Mouse (Mus musculus) lung, embryonic 16.5 days (tissue): Measurements from ENCODE around the gene Aars. TPM values are rescaled to one million over a fixed set of nuclear protein-coding genes. Genes with fewer than 3 reads are reported as not detected.
"Not testable (repeated sequence)": the region's sequence is repeated elsewhere in the genome, so short reads cannot be mapped to it uniquely, and the experiment has no call there.

Experiments used
- ATAC-seq: fragments of 200-750 bp; cut with Nextera tagmentation; 2 replicates; pipeline ENCODE4 v1.8.0; 2017; ENCODE audit warnings: low read depth, mild to moderate bottlenecking, moderate library complexity
- H3K27ac ChIP-seq: fragments of 300-500 bp; sonication (generic); 2 replicates; pipeline ENCODE4 v1.5.1; 2014; ENCODE audit warnings: mild to moderate bottlenecking, control low read depth, low read length
- H3K27me3 ChIP-seq: fragments of 300-500 bp; sonication (generic); 2 replicates; pipeline ENCODE4 v1.6.1; 2014; ENCODE audit warnings: low read depth, low read length, mixed read lengths; ENCODE audit not compliant: control insufficient read depth, insufficient read depth
- H3K36me3 ChIP-seq: fragments of 300-500 bp; sonication (generic); 2 replicates; pipeline ENCODE4 v1.6.1; 2014; ENCODE audit warnings: low read length; ENCODE audit not compliant: control insufficient read depth, insufficient read depth
- H3K4me1 ChIP-seq: fragments of 300-500 bp; sonication (generic); replicated peaks from 2 replicates; pipeline ENCODE4 v1.6.1; 2014; ENCODE audit warnings: low read length, mixed read lengths; ENCODE audit not compliant: control insufficient read depth, insufficient read depth
- H3K4me2 ChIP-seq: fragments of 300-500 bp; sonication (generic); 2 replicates; pipeline ENCODE4 v1.6.1; 2014; ENCODE audit warnings: low read depth, low read length, control low read depth
- H3K4me3 ChIP-seq: fragments of 300-500 bp; sonication (generic); 2 replicates; pipeline ENCODE4 v1.5.1; 2014; ENCODE audit warnings: mild to moderate bottlenecking, low read length, control low read depth
- H3K9ac ChIP-seq: fragments of 300-500 bp; sonication (generic); 2 replicates; pipeline ENCODE4 v1.6.1; 2014; ENCODE audit warnings: low read length, control low read depth
- H3K9me3 ChIP-seq: fragments of 300-500 bp; sonication (generic); 2 replicates; pipeline ENCODE4 v1.6.1; 2016; ENCODE audit warnings: low read length; ENCODE audit not compliant: control insufficient read depth
- WGBS: fragments of 180-500 bp; shearing (Covaris S2); extraction: QIAGEN DNeasy Blood & Tissue Kit; methylation state at CpG from one replicate; pipeline ENCODE4 v1.1.7; 2014; 5-methylcytosine and 5-hydroxymethylcytosine counted together
- polyA plus RNA-seq: library from polyadenylated mRNA; unstranded; fragments of >200 nt; fragmentation: Nextera tagmentation; extraction: Ambion mirVana; gene quantifications from 2 replicates; pipeline ENCODE4 v1.2.1, GENCODE M21; 2015

Gene Aars
- polyA plus RNA-seq, 1 experiment from 2014 or later, result 50.9 TPM

DNA sequence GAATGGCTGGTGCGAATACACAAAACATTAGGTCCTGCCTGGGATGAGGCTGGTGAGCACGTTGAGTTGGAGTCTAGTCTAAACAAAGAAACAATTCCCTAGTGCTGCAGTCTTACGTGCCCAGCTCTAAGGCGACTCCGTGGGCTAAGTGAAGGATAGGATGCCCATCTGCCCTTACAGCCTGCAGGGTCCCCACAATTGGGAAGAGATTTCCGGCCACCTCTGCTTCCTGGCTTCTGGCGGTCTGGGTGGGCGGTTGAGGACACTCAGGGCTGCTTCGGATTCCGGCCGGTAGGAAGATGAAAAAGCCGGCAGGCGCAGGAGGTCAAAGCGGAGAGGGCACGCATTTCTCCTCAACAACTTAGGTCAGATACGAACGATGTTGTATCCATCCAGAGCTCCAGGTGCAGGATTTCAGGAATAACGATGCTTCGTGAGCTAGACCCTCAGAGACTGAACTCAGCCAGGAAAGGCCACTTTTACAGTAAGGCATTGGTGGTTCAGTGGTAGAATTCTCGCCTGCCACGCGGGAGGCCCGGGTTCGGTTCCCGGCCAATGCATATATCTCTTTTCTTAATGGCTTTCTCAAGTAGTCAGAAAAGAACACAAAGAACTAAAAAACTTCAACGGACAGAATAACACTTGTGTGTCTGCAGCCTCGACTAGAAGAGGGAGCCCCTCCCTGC, 29.3 kb downstream of the Aars start:
- H3K27ac ChIP-seq, result no peak overlapping the region
- H3K9ac ChIP-seq, result peak overlapping the region; percentile 62
- peaks cover 14% of the 10 kb centered on the region for H3K4me1 ChIP-seq
- H3K4me2 ChIP-seq, result peak overlapping the region; percentile 64
- peak overlapping the region; percentile 67 for H3K4me3 ChIP-seq
- under 1% methylated on average over 27 of the region's 27 CpGs for WGBS
- no peaks in the 10 kb centered on the region for H3K9me3 ChIP-seq
- no peaks in the 10 kb centered on the region for H3K36me3 ChIP-seq
- ATAC-seq, result peak; percentile 88
- no peaks in the 10 kb centered on the region for H3K27me3 ChIP-seq

DNA sequence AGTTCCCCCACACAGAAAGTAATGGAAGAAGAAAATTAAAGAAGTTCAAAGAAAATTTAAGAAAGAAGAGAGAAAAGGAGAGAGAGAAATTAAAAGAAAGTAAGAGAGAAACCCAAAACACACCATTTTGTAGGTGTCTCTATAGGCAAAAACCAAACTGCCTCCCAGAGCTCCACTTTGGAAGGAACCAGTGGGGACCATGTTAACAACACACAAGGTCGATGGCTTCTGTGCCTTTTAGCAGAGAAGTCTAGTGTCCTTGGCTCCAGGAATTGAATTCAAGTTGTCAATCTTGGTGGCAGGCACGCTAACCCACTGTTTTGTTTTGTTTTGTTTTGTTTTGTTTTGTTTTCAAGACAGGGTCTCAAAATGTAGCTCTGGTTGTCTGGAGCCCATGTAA, 29.9 kb downstream of the Aars start:
- Histone ChIP-seq H3K27ac (no peak overlapping the region), H3K4me3 (peak overlapping the region; percentile 67; the same call in 1 of the 2 replicates), H3K9ac (no peak overlapping the region; the same call in 1 of the 2 replicates), H3K4me2 (peak overlapping the region; percentile 64), H3K4me1 (peaks cover 7% of the 10 kb centered on the region), H3K27me3 (no peaks in the 10 kb centered on the region), H3K36me3 (no peaks in the 10 kb centered on the region), H3K9me3 (no peaks in the 10 kb centered on the region)
- WGBS, result 55% methylated on average over 2 of the region's 2 CpGs
- ATAC-seq, result no peak

DNA sequence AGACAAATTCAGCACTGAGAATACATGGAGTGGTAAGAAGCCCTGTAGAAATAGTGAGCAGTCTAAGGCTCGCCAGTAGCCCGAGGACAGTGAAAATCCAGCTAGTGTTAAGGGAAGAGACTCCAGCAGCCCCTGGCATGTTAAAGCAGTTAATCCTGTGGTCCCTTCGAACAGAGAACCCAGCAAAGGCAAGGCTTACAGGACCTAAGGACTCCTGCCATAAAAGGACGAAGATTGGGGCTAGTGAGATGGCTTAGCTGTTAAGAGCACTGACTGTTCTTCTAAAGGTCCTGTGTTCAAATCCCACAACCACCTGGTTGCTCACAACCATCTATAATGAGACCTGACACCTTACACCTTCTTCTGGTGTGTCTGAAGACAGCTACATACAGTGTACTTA, 33.4 kb downstream of the Aars start:
- no peaks in the 10 kb centered on the region for H3K9me3 ChIP-seq
- H3K27ac ChIP-seq, result no peak overlapping the region
- H3K9ac ChIP-seq, result no peak overlapping the region
- H3K36me3 ChIP-seq, result no peaks in the 10 kb centered on the region
- WGBS, result 66% methylated on average over 4 of the region's 4 CpGs
- no peak for ATAC-seq
- no peak overlapping the region for H3K4me2 ChIP-seq
- no peaks in the 10 kb centered on the region; the same call in 1 of the 2 replicates for H3K27me3 ChIP-seq
- H3K4me3 ChIP-seq, result no peak overlapping the region
- H3K4me1 ChIP-seq, result peaks cover 1% of the 10 kb centered on the region; the same call in 1 of the 2 replicates

DNA sequence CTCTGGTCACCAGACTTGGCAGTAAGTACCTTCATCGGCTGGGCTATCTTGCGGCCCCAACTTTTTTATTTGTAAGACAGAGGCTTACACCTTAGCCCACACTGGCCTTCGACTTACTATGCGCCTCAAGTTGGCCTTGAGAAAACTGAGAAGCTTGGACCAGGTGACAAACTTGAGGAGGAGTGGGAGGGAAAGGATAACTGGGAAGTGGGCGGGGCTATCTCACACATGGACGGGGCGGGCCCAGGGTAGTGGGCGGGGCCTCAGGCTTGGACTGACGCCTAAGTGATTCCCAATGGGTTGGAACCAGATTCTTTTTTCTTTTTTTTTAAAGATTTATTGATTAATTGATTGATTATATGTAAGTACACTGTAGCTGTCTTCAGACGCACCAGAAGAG, 34.5 kb downstream of the Aars start:
- no peaks in the 10 kb centered on the region for H3K4me1 ChIP-seq
- no peak overlapping the region for H3K9ac ChIP-seq
- no peak overlapping the region for H3K4me3 ChIP-seq
- no peaks in the 10 kb centered on the region for H3K36me3 ChIP-seq
- H3K9me3 ChIP-seq, result no peaks in the 10 kb centered on the region
- ATAC-seq, result no peak
- no peaks in the 10 kb centered on the region; the same call in 1 of the 2 replicates for H3K27me3 ChIP-seq
- no peak overlapping the region for H3K4me2 ChIP-seq
- 30% methylated on average over 10 of the region's 10 CpGs for WGBS
- no peak overlapping the region for H3K27ac ChIP-seq

DNA sequence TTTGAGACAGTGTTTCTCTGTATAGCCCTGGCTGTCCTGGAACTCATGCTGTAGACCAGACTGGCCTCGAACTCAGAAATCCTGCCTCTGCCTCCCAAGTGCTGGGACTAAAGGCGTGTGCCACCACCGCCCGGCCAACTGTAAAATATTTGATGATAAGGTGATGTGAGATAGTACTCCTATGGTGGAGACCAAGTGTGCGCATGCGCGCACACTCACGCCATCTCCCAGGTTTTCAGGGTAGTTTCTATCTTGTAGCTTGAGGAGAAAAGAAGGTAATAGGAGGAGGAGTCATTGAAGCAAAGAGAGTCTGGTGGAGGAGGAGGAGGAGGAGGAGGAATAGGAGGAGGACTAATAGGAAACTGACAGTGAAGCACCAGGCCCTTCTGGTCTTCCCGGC, 35.7 kb downstream of the Aars start:
- 84% methylated on average over 9 of the region's 9 CpGs for WGBS

DNA sequence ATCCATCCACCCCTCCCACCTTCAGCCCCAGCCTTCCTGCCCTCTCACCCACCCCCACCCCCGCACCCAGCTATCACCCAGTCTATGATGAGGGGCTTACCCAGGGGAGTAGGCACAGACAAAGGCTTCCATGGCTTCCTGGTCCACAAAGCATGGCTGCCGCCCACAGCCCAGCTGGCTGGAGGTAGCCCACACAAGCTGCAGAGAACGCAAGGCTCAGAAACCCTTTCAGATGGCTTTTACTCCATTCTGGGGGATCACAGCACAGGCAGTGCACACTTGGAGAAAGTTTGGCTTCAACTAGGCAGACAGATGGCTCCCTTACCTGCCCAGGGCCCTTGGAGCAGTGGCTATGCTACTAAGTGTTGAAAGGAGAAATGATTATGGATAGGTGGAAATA, 43.0 kb downstream of the Aars start:
- no peak overlapping the region for H3K4me2 ChIP-seq
- no peaks in the 10 kb centered on the region for H3K27me3 ChIP-seq
- no peak for ATAC-seq
- no peak overlapping the region for H3K4me3 ChIP-seq
- H3K9ac ChIP-seq, result no peak overlapping the region
- H3K4me1 ChIP-seq, result no peaks in the 10 kb centered on the region
- no peaks in the 10 kb centered on the region for H3K36me3 ChIP-seq
- no peaks in the 10 kb centered on the region for H3K9me3 ChIP-seq
- H3K27ac ChIP-seq, result no peak overlapping the region
- WGBS, result 74% methylated on average over 3 of the region's 3 CpGs

More for the DNA sequence above, 35.7 kb downstream of the Aars start:
- not testable (repeated sequence) for H3K36me3 ChIP-seq, H3K4me2 ChIP-seq, H3K9ac ChIP-seq, H3K9me3 ChIP-seq, H3K4me3 ChIP-seq, H3K27ac ChIP-seq, ATAC-seq, H3K27me3 ChIP-seq, H3K4me1 ChIP-seq

DNA sequence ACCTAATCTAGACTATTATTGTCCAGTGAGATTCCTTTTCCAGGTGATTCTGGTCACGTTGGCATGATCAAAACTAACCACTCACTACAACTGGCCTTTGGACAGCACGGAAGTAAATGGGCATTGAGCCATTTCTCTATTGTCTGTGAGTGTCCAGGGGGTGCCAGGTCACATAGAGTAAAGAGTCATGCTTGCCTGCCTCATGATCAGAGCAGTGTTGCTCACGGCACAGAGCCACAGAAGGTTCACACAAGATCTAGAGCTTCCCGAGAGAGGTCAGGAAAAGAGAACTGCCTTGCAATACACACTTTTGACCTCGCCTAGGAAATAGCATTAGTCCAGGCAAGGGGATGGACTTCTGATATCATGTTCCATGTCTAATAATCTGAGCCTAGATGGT, 46.5 kb downstream of the Aars start:
- ATAC-seq, result no peak

DNA sequence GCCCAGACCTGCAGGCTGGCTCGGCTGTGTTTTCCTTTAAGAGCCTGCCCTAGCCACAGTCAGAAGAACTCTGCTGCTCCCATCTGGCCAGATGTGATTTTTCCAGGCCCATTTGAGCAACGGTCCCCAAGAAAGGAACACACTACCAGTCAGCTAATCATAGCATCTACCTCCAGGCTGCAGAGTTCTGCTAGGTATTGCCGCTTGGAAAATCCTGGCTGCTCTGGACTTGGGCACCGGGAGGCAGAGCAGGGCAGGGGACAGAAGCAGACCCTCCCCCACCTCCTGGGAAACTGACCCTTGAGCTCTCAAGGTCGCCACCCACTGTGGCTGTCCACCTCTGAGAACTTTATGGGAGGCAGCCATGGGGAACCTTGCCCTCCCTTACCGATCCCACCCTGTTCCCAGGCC, 46.9 kb downstream of the Aars start:
- Histone ChIP-seq H3K4me2 (no peak overlapping the region), H3K36me3 (no peaks in the 10 kb centered on the region), H3K9me3 (no peaks in the 10 kb centered on the region), H3K9ac (no peak overlapping the region), H3K27me3 (no peaks in the 10 kb centered on the region), H3K4me1 (peaks cover 4% of the 10 kb centered on the region; the same call in 1 of the 2 replicates), H3K27ac (no peak overlapping the region), H3K4me3 (no peak overlapping the region)
- ATAC-seq, result no peak; the same call in 1 of the 2 replicates
- WGBS, result 34% methylated on average over 6 of the region's 6 CpGs

More for the DNA sequence above, 46.5 kb downstream of the Aars start:
- H3K27ac ChIP-seq, result no peak overlapping the region
- no peak overlapping the region for H3K4me3 ChIP-seq
- H3K9me3 ChIP-seq, result no peaks in the 10 kb centered on the region
- no peak overlapping the region for H3K4me2 ChIP-seq
- H3K9ac ChIP-seq, result no peak overlapping the region
- WGBS, result 60% methylated on average over 5 of the region's 5 CpGs
- no peaks in the 10 kb centered on the region for H3K36me3 ChIP-seq
- H3K4me1 ChIP-seq, result peaks cover 4% of the 10 kb centered on the region; the same call in 1 of the 2 replicates
- H3K27me3 ChIP-seq, result no peaks in the 10 kb centered on the region

DNA sequence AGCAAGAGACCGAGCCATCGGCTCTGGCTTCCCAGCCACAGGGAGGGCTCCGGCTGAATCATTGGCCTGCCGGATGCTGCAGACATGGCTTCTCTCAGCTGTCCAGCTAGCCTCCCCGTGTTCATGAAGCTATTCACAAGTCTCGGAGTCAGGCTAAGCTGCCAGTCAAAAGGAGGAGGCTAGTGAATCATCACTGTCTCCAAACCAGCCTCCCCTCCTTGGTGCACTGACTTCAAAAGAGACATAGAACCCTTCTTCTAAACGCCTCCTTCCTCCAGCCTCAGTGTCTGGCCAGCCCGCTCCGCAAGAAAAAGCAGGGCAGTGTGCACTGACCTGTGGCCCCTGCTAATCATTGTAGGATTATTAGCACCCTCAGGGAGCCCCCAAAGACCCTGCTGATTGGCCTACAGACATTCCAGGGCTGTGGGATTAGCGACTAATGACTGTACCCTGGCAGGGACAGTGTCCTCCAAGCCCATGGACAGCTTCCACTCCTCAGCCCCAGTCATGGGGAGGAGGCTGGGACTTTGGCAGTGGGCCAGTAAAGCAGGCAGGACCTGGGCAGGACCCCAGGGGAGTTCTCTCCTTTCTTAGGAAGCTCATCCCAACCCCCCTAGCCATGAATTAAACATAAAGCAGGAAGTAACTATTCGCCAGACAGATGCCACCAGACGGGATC, 48.8 kb downstream of the Aars start:
- 51% methylated on average over 12 of the region's 12 CpGs for WGBS
- H3K27ac ChIP-seq, result no peak overlapping the region
- no peak overlapping the region for H3K4me3 ChIP-seq
- H3K36me3 ChIP-seq, result no peaks in the 10 kb centered on the region
- H3K27me3 ChIP-seq, result no peaks in the 10 kb centered on the region
- H3K9ac ChIP-seq, result no peak overlapping the region
- H3K4me2 ChIP-seq, result no peak overlapping the region
- H3K9me3 ChIP-seq, result no peaks in the 10 kb centered on the region
- 0 out of 2 replicates have a peak, but pooled peaks have one; percentile 20 for ATAC-seq
- H3K4me1 ChIP-seq, result peaks cover 4% of the 10 kb centered on the region; the same call in 1 of the 2 replicates
